Mouse (Mus musculus) heart, adult 2 months (tissue): Measurements from ENCODE around the gene Ntrk2.

Source experiments
- EP300 ChIP-seq: fragments of 200-500 bp; IDR thresholded peaks from 2 replicates; pipeline ENCODE4 v1.6.1; 2011; ENCODE audit warnings: low read depth, low read length, control low read depth; ENCODE audit not compliant: insufficient read depth
- POLR2A ChIP-seq: fragments of 200-500 bp; IDR thresholded peaks from 2 replicates; pipeline ENCODE4 v1.6.1; 2011; ENCODE audit warnings: mild to moderate bottlenecking, low read depth, low read length, control low read depth; ENCODE audit not compliant: insufficient read depth

DNA sequence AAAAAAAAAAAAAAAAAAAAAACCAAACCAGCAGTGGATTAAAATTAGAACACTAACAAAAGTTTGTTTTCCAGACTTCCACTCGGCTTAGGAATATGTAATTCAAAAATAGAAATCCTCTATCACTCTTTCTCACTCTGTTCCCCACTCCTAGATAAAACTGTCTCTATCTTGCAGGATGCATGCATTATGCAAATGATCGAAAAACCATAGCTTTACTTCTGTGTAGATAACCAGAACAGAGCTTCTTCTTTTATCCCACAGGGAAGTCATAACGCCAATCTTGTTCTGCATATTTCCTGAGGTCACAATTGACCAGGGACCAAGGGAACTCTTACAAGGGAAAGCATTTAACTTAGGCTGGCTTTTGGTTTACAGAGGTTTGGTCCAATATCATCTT lies 76.1 kb downstream of the Ntrk2 start:
- TF ChIP-seq POLR2A (no peak), EP300 (no peak)
